Mouse (Mus musculus) limb, embryonic 10.5 days (tissue): Measurements from ENCODE around the gene Man1c1. TPM values are rescaled to one million over a fixed set of nuclear protein-coding genes. Genes with fewer than 3 reads are reported as not detected.

Experiments
- DNase-seq: peaks from one replicate; pipeline ENCODE4 v3.0.0-alpha.2; 2017; ENCODE audit warnings: low spot score
- H3K27ac ChIP-seq: fragments of 300-500 bp; sonication (generic); 2 replicates; pipeline ENCODE4 v1.5.1; 2016; ENCODE audit warnings: mild to moderate bottlenecking
- H3K27me3 ChIP-seq: fragments of 300-500 bp; sonication (generic); 2 replicates; pipeline ENCODE4 v1.6.1; 2016; ENCODE audit warnings: low read depth, mild to moderate bottlenecking; ENCODE audit not compliant: poor library complexity, severe bottlenecking
- H3K36me3 ChIP-seq: fragments of 300-500 bp; sonication (generic); 2 replicates; pipeline ENCODE4 v1.6.1; 2016; ENCODE audit warnings: mild to moderate bottlenecking, moderate library complexity
- H3K4me1 ChIP-seq: fragments of 300-500 bp; sonication (generic); 2 replicates; pipeline ENCODE4 v1.6.1; 2016
- H3K4me3 ChIP-seq: fragments of 300-500 bp; sonication (generic); 2 replicates; pipeline ENCODE4 v1.5.1; 2016; ENCODE audit warnings: mild to moderate bottlenecking, moderate library complexity
- H3K9me3 ChIP-seq: fragments of 300-500 bp; sonication (generic); replicated peaks from 2 replicates; pipeline ENCODE4 v1.6.1; 2016; ENCODE audit warnings: mild to moderate bottlenecking
- WGBS: fragments of 180-500 bp; shearing (Covaris S2); methylation state at CpG from one replicate; pipeline ENCODE4 v1.1.7; 2016; 5-methylcytosine and 5-hydroxymethylcytosine counted together
- polyA plus RNA-seq: library from polyadenylated mRNA; unstranded; fragments of >200 nt; fragmentation: Nextera tagmentation; extraction: Ambion mirVana; gene quantifications from 2 replicates; pipeline ENCODE4 v1.2.1, GENCODE M21; 2016

Gene Man1c1
- polyA plus RNA-seq, 1 experiment from 2014 or later = 2.0 TPM

DNA sequence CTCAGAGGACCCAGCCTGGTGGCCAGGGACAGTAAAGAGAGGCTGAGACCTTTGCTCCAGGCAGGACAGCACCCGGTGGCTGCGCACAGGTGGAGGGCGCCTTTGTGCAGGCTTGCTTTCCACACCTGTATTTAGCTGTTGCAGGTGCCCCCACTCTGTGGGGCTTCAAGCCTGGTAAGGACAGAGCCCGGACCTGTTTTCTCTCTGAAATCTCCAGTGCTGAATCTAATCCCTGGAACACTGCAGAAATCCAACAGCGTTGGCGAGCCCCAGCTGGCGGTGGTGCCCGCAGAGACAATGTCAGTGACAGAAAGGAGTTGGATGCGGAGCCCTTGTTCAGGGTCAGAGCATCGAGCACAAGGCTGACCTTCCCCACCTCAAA, 84.6 kb downstream of the Man1c1 start:
- DNase-seq = no peak
- WGBS = 89% methylated on average over 10 of the region's 10 CpGs
- peaks cover 16% of the 10 kb centered on the region for H3K4me1 ChIP-seq
- H3K4me3 ChIP-seq = no peak overlapping the region
- H3K27ac ChIP-seq = no peak overlapping the region
- H3K36me3 ChIP-seq = no peaks in the 10 kb centered on the region
- no peaks in the 10 kb centered on the region for H3K27me3 ChIP-seq
- H3K9me3 ChIP-seq = no peaks in the 10 kb centered on the region

DNA sequence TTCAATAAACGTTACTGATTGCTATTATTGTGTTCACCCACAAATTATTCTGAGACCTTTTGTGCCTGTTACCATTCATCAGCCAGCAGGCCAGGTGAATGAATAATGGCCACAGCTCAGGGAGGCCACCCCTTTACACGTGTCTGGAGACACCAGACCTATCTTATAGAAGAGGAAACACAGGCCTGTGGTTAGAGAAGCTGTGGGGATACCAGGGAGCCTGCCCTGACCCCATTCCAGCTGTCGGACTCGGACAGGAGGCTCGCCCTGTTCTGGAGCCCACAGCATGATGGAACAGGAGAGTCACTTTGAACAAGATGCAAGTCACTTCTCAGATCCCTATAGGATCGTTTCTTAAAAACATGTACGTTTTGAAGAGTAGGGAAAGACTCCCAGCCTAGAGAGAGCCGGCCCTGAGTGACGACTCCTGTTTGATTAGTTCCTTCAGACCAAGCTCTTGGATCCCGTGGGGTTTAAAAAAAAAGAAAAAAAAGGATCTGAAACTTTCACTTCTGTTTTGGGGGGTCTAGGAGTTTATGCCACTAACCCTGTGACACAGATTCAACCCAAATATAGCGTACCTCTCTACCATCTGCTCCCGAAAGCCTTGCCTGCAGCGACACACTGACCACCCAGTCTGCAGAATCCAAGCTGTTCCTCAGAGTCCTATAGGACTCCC, 85.1 kb downstream of the Man1c1 start:
- no peak for DNase-seq
- Histone ChIP-seq H3K4me3 (no peak overlapping the region), H3K9me3 (no peaks in the 10 kb centered on the region), H3K27ac (no peak overlapping the region), H3K4me1 (peaks cover 14% of the 10 kb centered on the region), H3K36me3 (no peaks in the 10 kb centered on the region), H3K27me3 (no peaks in the 10 kb centered on the region)
- WGBS = 86% methylated on average over 13 of the region's 13 CpGs

DNA sequence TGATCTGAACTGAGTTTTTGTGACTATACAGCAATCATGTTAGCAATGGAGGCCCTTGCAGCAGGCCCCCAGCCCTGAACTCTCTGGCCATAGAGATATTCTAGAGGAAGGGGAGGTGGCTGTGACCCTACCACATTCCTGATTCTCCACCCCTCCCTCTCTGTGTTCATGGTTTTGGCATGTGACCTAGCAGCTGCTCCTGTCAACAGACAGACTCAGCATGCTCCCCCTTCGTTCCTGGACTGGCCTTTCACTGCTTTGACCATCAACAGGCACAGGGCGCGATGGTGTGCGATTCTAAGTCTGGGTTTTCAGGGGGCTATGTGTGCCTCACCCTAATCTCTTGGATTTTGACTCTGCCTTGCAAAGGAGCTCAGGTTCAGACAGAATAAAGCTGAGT, 86.3 kb downstream of the Man1c1 start:
- Histone ChIP-seq H3K4me1 (peaks cover 12% of the 10 kb centered on the region), H3K36me3 (no peaks in the 10 kb centered on the region), H3K4me3 (no peak overlapping the region), H3K9me3 (no peaks in the 10 kb centered on the region), H3K27me3 (no peaks in the 10 kb centered on the region), H3K27ac (no peak overlapping the region)
- no peak for DNase-seq
- WGBS = 87% methylated on average over 4 of the region's 4 CpGs

DNA sequence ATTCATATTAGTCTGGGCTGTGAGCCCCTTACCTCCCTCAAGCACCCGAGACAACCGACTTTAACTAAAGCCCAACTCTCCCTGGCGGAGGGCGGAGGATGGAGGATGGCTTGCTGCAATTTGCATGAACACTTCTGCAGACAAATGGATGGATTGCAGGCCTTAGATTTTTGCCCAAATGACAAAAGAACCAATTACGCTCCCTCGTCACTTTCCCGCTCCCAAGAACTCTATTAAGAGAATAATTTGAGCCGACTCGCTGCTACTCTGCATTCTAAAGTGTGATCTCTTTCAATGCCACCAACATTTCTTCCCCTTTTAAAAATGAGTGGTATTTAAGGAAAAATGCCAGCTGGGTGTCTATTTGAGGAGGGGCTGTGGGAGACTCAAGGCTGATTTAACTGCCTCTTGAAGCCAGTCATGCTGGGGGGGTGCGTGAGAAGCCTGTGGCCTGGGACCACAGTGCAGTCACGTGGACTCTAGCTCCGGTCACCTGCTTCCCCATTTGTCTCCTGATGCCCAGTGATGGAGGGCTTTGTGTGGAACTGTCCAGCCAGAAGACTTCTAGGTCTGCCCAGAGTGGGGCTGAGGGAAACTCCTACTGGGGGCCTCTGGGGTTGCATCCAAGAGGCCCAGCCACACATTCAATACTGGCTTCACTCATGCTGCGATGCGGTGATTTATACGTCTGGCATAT, 88.0 kb downstream of the Man1c1 start:
- H3K9me3 ChIP-seq = no peaks in the 10 kb centered on the region
- no peak overlapping the region for H3K4me3 ChIP-seq
- H3K27ac ChIP-seq = no peak overlapping the region
- DNase-seq = no peak
- 73% methylated on average over 15 of the region's 15 CpGs for WGBS
- no peaks in the 10 kb centered on the region for H3K27me3 ChIP-seq
- no peaks in the 10 kb centered on the region for H3K36me3 ChIP-seq
- H3K4me1 ChIP-seq = peaks cover 26% of the 10 kb centered on the region

DNA sequence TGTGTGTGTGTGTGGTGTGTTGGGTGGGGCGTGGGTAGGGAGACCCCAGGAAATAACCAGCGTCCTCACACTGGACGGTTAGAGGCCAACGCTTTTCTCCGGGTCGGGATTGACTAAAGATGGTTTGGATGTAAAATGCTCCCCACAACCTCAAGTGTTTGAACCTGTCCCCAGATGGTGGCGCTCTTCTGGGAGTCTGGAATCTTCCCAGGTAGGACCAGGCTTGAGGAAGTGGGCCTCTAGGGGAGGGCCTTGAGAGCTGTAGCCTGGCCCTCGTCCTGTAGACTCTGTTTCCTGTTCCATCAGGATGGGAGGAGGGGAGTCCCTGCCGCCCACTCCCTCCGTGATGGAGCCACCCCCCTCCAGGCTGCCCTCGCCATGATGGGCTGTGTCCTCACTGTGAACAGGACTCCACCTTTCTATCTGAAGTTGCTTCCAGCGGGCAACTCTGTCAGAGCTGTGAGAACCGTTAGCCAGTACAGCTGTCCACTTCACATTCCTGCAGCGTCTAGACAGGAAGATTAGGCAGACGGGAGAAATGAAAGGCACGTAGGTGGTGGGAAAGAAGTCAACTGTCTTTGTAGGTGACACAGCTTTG, 91.9 kb downstream of the Man1c1 start:
- H3K4me3 ChIP-seq = no peak overlapping the region
- peak overlapping the region; percentile 76 for H3K27ac ChIP-seq

DNA sequence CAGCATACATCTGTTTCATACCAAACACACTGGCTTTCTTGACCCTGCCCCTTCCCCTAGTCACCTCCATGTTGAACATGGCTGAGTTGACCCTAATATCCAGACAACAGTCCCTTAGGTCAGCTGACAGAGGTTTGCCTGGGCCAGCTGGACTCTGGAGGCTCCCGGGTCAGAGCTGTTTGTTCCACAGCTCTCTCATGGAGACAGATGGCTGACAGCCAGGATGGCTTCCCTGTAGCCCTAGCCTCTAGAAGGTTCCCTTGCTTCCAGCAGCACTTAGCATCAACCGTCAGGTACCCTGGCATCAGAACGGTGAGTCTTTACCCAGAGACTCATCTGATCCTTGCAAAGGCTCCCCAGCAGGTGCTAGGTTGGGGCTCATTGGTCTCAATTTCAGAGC, 93.5 kb downstream of the Man1c1 start:
- Histone ChIP-seq H3K27me3 (no peaks in the 10 kb centered on the region), H3K4me1 (peaks cover 18% of the 10 kb centered on the region), H3K9me3 (no peaks in the 10 kb centered on the region), H3K27ac (no peak overlapping the region), H3K4me3 (no peak overlapping the region), H3K36me3 (no peaks in the 10 kb centered on the region)
- no peak for DNase-seq
- 85% methylated on average over 3 of the region's 3 CpGs for WGBS

More for the DNA sequence above, 91.9 kb downstream of the Man1c1 start:
- peak; percentile 46 for DNase-seq
- 53% methylated on average over 16 of the region's 16 CpGs for WGBS
- Histone ChIP-seq H3K36me3 (no peaks in the 10 kb centered on the region), H3K27me3 (no peaks in the 10 kb centered on the region), H3K9me3 (no peaks in the 10 kb centered on the region), H3K4me1 (peaks cover 22% of the 10 kb centered on the region)

DNA sequence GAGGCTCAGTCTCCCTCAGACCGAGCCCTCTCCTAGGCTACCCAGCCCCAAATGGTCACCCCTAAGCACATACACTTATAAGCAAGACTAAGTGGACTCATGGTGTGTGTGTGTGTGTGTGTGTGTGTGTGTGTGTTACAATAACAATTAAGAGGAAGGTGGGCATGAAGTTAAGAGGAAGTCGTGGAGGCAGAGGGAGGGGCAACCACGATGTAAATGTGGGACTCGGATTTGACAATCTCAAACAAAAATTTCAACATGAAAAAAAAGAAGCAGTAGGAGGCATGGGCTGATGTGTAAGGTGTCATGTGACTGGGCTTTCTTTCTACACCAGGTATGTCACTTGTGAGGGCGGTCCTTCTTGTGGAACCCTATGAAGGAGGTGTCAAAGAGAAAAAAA, 96.4 kb downstream of the Man1c1 start:
- peaks cover 33% of the 10 kb centered on the region for H3K4me1 ChIP-seq

DNA sequence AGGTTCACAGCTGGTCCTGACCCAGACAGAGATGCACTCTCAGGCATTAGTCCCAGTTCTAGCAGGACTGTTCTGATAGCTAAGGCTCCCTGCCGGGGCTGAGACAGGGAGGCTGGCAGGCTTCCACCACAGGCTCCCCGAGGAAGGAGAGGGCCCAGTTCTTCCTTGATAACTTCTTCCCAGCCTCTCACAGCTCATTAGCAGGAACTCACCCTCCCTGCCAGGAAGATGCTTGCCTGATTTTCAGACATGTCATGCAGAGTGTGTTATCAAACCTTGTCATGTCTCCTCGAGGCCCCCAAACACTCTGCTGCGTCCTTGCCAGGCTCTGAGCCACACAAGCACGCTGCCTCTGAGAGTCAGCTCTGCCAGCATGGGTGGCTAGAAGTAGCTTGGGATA, 98.0 kb downstream of the Man1c1 start:
- no peak overlapping the region; the same call in 1 of the 2 replicates for H3K27ac ChIP-seq
- 70% methylated on average over 5 of the region's 5 CpGs for WGBS

More for the DNA sequence above, 96.4 kb downstream of the Man1c1 start:
- Histone ChIP-seq H3K27ac (no peak overlapping the region), H3K27me3 (no peaks in the 10 kb centered on the region), H3K9me3 (no peaks in the 10 kb centered on the region), H3K4me3 (no peak overlapping the region), H3K36me3 (no peaks in the 10 kb centered on the region)
- DNase-seq = no peak
- 91% methylated on average over 5 of the region's 5 CpGs for WGBS

DNA sequence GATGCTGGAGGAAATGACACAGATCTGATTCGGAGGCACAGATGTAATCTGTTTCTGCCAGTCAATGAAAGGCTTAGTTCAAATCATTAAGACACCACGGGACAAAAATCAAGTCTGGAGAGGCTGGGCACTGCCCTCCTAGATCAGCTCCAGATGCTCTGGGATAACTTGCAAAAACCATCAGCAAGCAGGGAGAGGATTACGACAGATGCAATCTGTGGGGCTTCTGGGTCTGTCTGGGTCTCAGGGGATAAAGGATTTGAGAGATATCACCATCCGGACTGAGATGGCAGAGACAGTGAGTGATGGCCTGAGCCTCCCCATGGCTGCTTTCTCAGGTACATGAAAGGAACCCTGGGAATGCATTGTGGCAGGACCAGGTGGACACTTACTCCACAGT, 99.6 kb downstream of the Man1c1 start:
- no peaks in the 10 kb centered on the region for H3K36me3 ChIP-seq
- WGBS = 38% methylated on average over 4 of the region's 4 CpGs
- H3K27me3 ChIP-seq = no peaks in the 10 kb centered on the region
- peaks cover 47% of the 10 kb centered on the region for H3K4me1 ChIP-seq
- H3K4me3 ChIP-seq = no peak overlapping the region
- no peaks in the 10 kb centered on the region for H3K9me3 ChIP-seq
- no peak for DNase-seq
- H3K27ac ChIP-seq = no peak overlapping the region

More for the DNA sequence above, 98.0 kb downstream of the Man1c1 start:
- no peaks in the 10 kb centered on the region for H3K27me3 ChIP-seq
- H3K4me3 ChIP-seq = no peak overlapping the region
- no peak for DNase-seq
- H3K4me1 ChIP-seq = peaks cover 34% of the 10 kb centered on the region
- no peaks in the 10 kb centered on the region for H3K9me3 ChIP-seq
- no peaks in the 10 kb centered on the region for H3K36me3 ChIP-seq

DNA sequence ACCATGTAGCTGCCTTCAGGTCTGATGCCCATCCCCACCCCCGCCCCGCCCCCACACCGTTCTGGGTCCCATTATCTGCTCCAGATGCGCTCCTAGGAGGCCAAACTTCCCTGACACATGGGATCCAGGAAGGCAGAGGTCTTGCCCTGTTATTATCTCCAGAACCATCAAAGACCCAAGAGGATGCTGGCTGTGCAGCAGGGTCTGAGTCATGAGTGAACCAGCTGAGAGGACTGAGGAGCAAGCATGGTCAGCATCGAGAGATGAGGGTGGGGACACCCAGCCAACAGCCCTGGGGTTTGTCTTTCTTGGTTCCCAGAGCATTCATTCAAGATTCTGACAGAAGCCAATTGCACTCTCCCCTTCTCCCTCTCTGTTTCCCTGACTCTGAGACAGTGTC, 100.5 kb downstream of the Man1c1 start:
- Histone ChIP-seq H3K36me3 (no peaks in the 10 kb centered on the region), H3K4me3 (no peak overlapping the region), H3K27ac (peak overlapping the region; percentile 10; the same call in 1 of the 2 replicates), H3K4me1 (peaks cover 47% of the 10 kb centered on the region), H3K9me3 (no peaks in the 10 kb centered on the region), H3K27me3 (no peaks in the 10 kb centered on the region)
- WGBS = 28% methylated on average over 5 of the region's 5 CpGs
- no peak for DNase-seq

DNA sequence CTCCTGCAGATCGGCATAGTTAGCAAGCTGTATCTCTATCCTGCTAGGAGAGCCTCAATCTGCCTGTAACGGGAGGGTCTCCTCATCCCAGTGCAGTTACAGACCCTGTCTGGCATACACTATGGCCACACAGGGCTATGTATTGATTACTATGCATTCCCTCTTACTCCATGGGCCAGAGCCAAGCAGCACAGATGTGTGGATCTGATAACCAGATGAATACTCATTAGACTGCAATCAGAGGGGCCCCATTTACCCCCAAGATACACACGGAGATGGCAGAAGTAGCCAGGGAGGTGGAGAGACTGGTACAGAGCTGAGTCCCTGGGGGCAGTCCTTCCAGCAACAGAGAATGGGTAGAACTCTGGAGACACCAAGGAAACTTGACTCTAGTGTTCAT, 101.5 kb downstream of the Man1c1 start:
- H3K4me1 ChIP-seq = peaks cover 47% of the 10 kb centered on the region
- H3K36me3 ChIP-seq = no peaks in the 10 kb centered on the region
- 70% methylated on average over 3 of the region's 3 CpGs for WGBS
- H3K27me3 ChIP-seq = no peaks in the 10 kb centered on the region
- no peak for DNase-seq
- no peak overlapping the region for H3K27ac ChIP-seq
- no peak overlapping the region for H3K4me3 ChIP-seq
- H3K9me3 ChIP-seq = no peaks in the 10 kb centered on the region

DNA sequence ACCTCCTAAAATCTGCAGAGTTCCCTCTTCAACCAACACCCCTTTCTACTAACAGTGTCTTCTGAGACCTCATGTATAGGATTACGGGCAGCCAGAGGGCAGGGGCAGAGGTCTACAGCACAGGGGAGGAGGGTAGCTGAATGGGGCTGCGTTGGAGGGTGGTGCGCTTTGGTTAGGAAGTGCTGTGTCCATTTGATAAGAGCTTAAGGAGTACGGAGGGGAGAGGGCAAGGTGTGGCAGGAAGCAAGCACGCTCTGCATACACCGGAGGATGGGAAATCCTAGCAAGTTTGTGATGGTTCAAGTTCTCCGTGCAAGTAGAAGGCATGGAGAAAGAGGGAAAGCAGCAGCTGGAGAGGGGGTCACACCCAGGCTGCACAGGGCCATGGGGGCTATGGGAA, 102.1 kb downstream of the Man1c1 start:
- no peak overlapping the region for H3K4me3 ChIP-seq
- no peaks in the 10 kb centered on the region for H3K9me3 ChIP-seq
- peak overlapping the region; percentile 5; the same call in 1 of the 2 replicates for H3K27ac ChIP-seq
- H3K27me3 ChIP-seq = no peaks in the 10 kb centered on the region
- H3K4me1 ChIP-seq = peaks cover 52% of the 10 kb centered on the region
- H3K36me3 ChIP-seq = no peaks in the 10 kb centered on the region
- DNase-seq = no peak
- WGBS = 68% methylated on average over 7 of the region's 7 CpGs

DNA sequence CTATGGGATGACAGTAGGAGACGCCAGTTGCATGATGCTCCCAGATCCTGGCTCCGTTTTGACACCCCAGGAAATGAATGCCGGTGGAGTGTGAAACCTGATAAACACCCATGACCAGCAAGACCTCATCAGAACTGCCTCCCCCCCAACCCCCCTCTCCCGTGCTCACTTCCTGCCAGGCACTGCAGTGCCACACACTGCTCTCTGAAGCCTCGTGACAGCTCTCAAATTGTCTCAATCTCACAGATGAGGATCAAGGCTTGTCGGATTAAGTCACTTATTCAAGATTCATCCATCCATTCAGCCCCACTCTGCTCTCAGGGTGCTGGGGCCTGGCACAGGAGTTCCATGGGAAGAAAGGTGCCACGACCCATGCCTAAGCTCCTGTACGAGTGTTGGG, 102.7 kb downstream of the Man1c1 start:
- H3K36me3 ChIP-seq = no peaks in the 10 kb centered on the region
- WGBS = 42% methylated on average over 8 of the region's 8 CpGs
- H3K9me3 ChIP-seq = no peaks in the 10 kb centered on the region
- H3K4me1 ChIP-seq = peaks cover 52% of the 10 kb centered on the region
- H3K27me3 ChIP-seq = no peaks in the 10 kb centered on the region
- H3K27ac ChIP-seq = 0 out of 2 replicates have a peak overlapping the region, but pooled peaks have one; percentile 5
- no peak for DNase-seq
- no peak overlapping the region for H3K4me3 ChIP-seq
